Mouse (Mus musculus) kidney, embryonic 16.5 days (tissue): ENCODE measurements at regions not wholly inside any gene's neighbourhood (a gene's known extent, or its start where the extent isn't known, plus 50 kb on each side); places are given as distances from the start of the nearest gene placed in this dataset.
A peak's percentile ranks its signal among the peaks of the same experiment; 100 is the strongest.

Source experiments
- ATAC-seq: fragments of 200-750 bp; cut with Nextera tagmentation; 2 replicates; pipeline ENCODE4 v1.8.0; 2017; ENCODE audit warnings: moderate TSS enrichment; ENCODE audit not compliant: low FRiP score, low TSS enrichment
- H3K27ac ChIP-seq: fragments of 300-500 bp; sonication (generic); 2 replicates; pipeline ENCODE4 v1.5.1; 2014; ENCODE audit warnings: low read length
- H3K27me3 ChIP-seq: fragments of 300-500 bp; sonication (generic); 2 replicates; pipeline ENCODE4 v1.6.1; 2014; ENCODE audit warnings: low read length, control low read depth, mixed read lengths; ENCODE audit not compliant: insufficient read depth
- H3K36me3 ChIP-seq: fragments of 300-500 bp; sonication (generic); 2 replicates; pipeline ENCODE4 v1.6.1; 2014; ENCODE audit warnings: low read length, control low read depth, mixed read lengths; ENCODE audit not compliant: insufficient read depth
- H3K4me1 ChIP-seq: fragments of 300-500 bp; sonication (generic); 2 replicates; pipeline ENCODE4 v1.6.1; 2014; ENCODE audit warnings: low read length, control low read depth, mixed read lengths; ENCODE audit not compliant: insufficient read depth
- H3K4me2 ChIP-seq: fragments of 300-500 bp; sonication (generic); replicated peaks from 2 replicates; pipeline ENCODE4 v1.6.1; 2014; ENCODE audit warnings: low read depth, low read length
- H3K4me3 ChIP-seq: fragments of 300-500 bp; sonication (generic); 2 replicates; pipeline ENCODE4 v1.5.1; 2014; ENCODE audit warnings: mild to moderate bottlenecking, low read length
- H3K9ac ChIP-seq: fragments of 300-500 bp; sonication (generic); replicated peaks from 2 replicates; pipeline ENCODE4 v1.6.1; 2014; ENCODE audit warnings: low read length
- H3K9me3 ChIP-seq: fragments of 300-500 bp; sonication (generic); 2 replicates; pipeline ENCODE4 v1.6.1; 2016; ENCODE audit warnings: low read length, control low read depth
- WGBS: fragments of 180-500 bp; shearing (Covaris S2); extraction: QIAGEN DNeasy Blood & Tissue Kit; methylation state at CpG from one replicate; pipeline ENCODE4 v1.1.7; 2014; 5-methylcytosine and 5-hydroxymethylcytosine counted together

- Histone ChIP-seq H3K9ac (no peak overlapping the region), H3K4me1 (no peaks in the 10 kb centered on the region), H3K27ac (no peak overlapping the region), H3K4me2 (no peak overlapping the region), H3K4me3 (no peak overlapping the region), H3K36me3 (no peaks in the 10 kb centered on the region), H3K27me3 (no peaks in the 10 kb centered on the region), H3K9me3 (no peaks in the 10 kb centered on the region)
- WGBS, result 58% methylated on average over 3 of the region's 3 CpGs
- no peak for ATAC-seq
Measured at GRCm38 (mm10) chr17:4796241-4796640, 197.9 kb upstream of the Arid1b start.

- Histone ChIP-seq H3K9me3 (no peaks in the 10 kb centered on the region), H3K36me3 (no peaks in the 10 kb centered on the region), H3K27ac (no peak overlapping the region), H3K27me3 (no peaks in the 10 kb centered on the region), H3K4me2 (no peak overlapping the region), H3K4me1 (no peaks in the 10 kb centered on the region; the same call in 1 of the 2 replicates), H3K9ac (no peak overlapping the region), H3K4me3 (no peak overlapping the region)
- no peak for ATAC-seq
- 89% methylated on average over 4 of the region's 4 CpGs for WGBS
Measured at GRCm38 (mm10) chr17:4804013-4804412, 190.1 kb upstream of the Arid1b start.

- H3K9me3 ChIP-seq, result no peaks in the 10 kb centered on the region
- WGBS, result 37% methylated on average over 5 of the region's 5 CpGs
- no peak for ATAC-seq
Measured at GRCm38 (mm10) chr17:4806051-4806450, 188.1 kb upstream of the Arid1b start.

GRCm38 (mm10) chr17:4808926-4809325 lies 185.2 kb upstream of the Arid1b start:
- Histone ChIP-seq H3K27ac (no peak overlapping the region), H3K9me3 (no peaks in the 10 kb centered on the region), H3K9ac (no peak overlapping the region), H3K4me2 (no peak overlapping the region), H3K4me1 (no peaks in the 10 kb centered on the region; the same call in 1 of the 2 replicates), H3K36me3 (no peaks in the 10 kb centered on the region), H3K27me3 (no peaks in the 10 kb centered on the region), H3K4me3 (no peak overlapping the region)
- no peak for ATAC-seq
- 69% methylated on average over 3 of the region's 3 CpGs for WGBS

More at GRCm38 (mm10) chr17:4806051-4806450, 188.1 kb upstream of the Arid1b start:
- Histone ChIP-seq H3K4me2 (no peak overlapping the region), H3K27me3 (no peaks in the 10 kb centered on the region), H3K4me1 (no peaks in the 10 kb centered on the region; the same call in 1 of the 2 replicates), H3K36me3 (no peaks in the 10 kb centered on the region), H3K4me3 (no peak overlapping the region), H3K27ac (no peak overlapping the region), H3K9ac (no peak overlapping the region)

GRCm38 (mm10) chr17:4813232-4813631 lies 180.9 kb upstream of the Arid1b start:
- Histone ChIP-seq H3K27me3 (no peaks in the 10 kb centered on the region), H3K9ac (no peak overlapping the region), H3K27ac (no peak overlapping the region), H3K4me1 (no peaks in the 10 kb centered on the region), H3K4me2 (no peak overlapping the region), H3K36me3 (no peaks in the 10 kb centered on the region), H3K9me3 (no peaks in the 10 kb centered on the region), H3K4me3 (no peak overlapping the region)
- ATAC-seq, result no peak
- WGBS, result 90% methylated on average over 3 of the region's 3 CpGs

GRCm38 (mm10) chr17:4813666-4814065 lies 180.5 kb upstream of the Arid1b start:
- no peaks in the 10 kb centered on the region for H3K27me3 ChIP-seq
- no peak overlapping the region for H3K9ac ChIP-seq
- H3K27ac ChIP-seq, result no peak overlapping the region
- 62% methylated on average over 6 of the region's 6 CpGs for WGBS
- H3K4me1 ChIP-seq, result no peaks in the 10 kb centered on the region
- no peak overlapping the region for H3K4me3 ChIP-seq
- H3K4me2 ChIP-seq, result no peak overlapping the region
- no peaks in the 10 kb centered on the region for H3K9me3 ChIP-seq
- no peak for ATAC-seq
- H3K36me3 ChIP-seq, result no peaks in the 10 kb centered on the region

- WGBS, result 47% methylated on average over 8 of the region's 8 CpGs
- no peaks in the 10 kb centered on the region for H3K9me3 ChIP-seq
- H3K4me3 ChIP-seq, result no peak overlapping the region
- ATAC-seq, result no peak
- H3K9ac ChIP-seq, result no peak overlapping the region
- H3K36me3 ChIP-seq, result no peaks in the 10 kb centered on the region
- H3K27ac ChIP-seq, result no peak overlapping the region
- H3K27me3 ChIP-seq, result no peaks in the 10 kb centered on the region
- H3K4me1 ChIP-seq, result 0 out of 2 replicates have a peak, but pooled peaks cover 3% of the 10 kb centered on the region
- no peak overlapping the region for H3K4me2 ChIP-seq
Measured at GRCm38 (mm10) chr17:4825221-4825895, 168.8 kb upstream of the Arid1b start.

- Histone ChIP-seq H3K9me3 (peaks cover 2% of the 10 kb centered on the region; the same call in 1 of the 2 replicates), H3K4me3 (no peak overlapping the region), H3K27me3 (no peaks in the 10 kb centered on the region; the same call in 1 of the 2 replicates), H3K9ac (no peak overlapping the region), H3K4me1 (peaks cover 15% of the 10 kb centered on the region; the same call in 1 of the 2 replicates), H3K36me3 (no peaks in the 10 kb centered on the region), H3K4me2 (no peak overlapping the region), H3K27ac (no peak overlapping the region)
- ATAC-seq, result peak; percentile 39; the same call in 1 of the 2 replicates
- 38% methylated on average over 7 of the region's 7 CpGs for WGBS
Measured at GRCm38 (mm10) chr17:4834065-4834464, 160.1 kb upstream of the Arid1b start.

- H3K9me3 ChIP-seq, result peaks cover 2% of the 10 kb centered on the region; the same call in 1 of the 2 replicates
- no peak overlapping the region for H3K9ac ChIP-seq
- no peaks in the 10 kb centered on the region for H3K36me3 ChIP-seq
- H3K27ac ChIP-seq, result no peak overlapping the region
- 31% methylated on average over 7 of the region's 7 CpGs for WGBS
- ATAC-seq, result no peak
- H3K27me3 ChIP-seq, result no peaks in the 10 kb centered on the region; the same call in 1 of the 2 replicates
- no peak overlapping the region for H3K4me3 ChIP-seq
- peak overlapping the region; percentile 16; the same call in 1 of the 2 replicates for H3K4me2 ChIP-seq
- peaks cover 15% of the 10 kb centered on the region; the same call in 1 of the 2 replicates for H3K4me1 ChIP-seq
Measured at GRCm38 (mm10) chr17:4834571-4834970, 159.6 kb upstream of the Arid1b start.

- Histone ChIP-seq H3K9ac (no peak overlapping the region), H3K4me2 (peak overlapping the region; percentile 16; the same call in 1 of the 2 replicates), H3K4me3 (no peak overlapping the region), H3K27ac (no peak overlapping the region), H3K9me3 (peaks cover 2% of the 10 kb centered on the region; the same call in 1 of the 2 replicates), H3K36me3 (no peaks in the 10 kb centered on the region), H3K4me1 (peaks cover 15% of the 10 kb centered on the region; the same call in 1 of the 2 replicates), H3K27me3 (no peaks in the 10 kb centered on the region; the same call in 1 of the 2 replicates)
- ATAC-seq, result peak; percentile 63; the same call in 1 of the 2 replicates
- WGBS, result 35% methylated on average over 8 of the region's 8 CpGs
Measured at GRCm38 (mm10) chr17:4835065-4835705, 158.9 kb upstream of the Arid1b start.
